ENCODE assay signal across 9 mouse cellular contexts in genomic region chr8:119559402-119559720, GRCm38 (mm10). TPM values are rescaled to one million over a fixed set of nuclear protein-coding genes. Genes with fewer than 3 reads are reported as not detected.
DNase-seq lines count a peak whose midpoint lies in the region; ATAC-seq and TF ChIP-seq lines count a peak whose summit lies in the region.
"Had no signal": no experiment of that assay in that cellular context is flagged by ENCODE, and none has a peak within 500 bp of the region (broad histone marks: within the 10 kb centered on the region; RNA-seq: fewer than 3 reads in every experiment).

No protein-coding gene starts in this region.

- peaks cover 11% of the 10 kb centered on the region; the same call in 1 of the 2 replicates for H3K36me3 ChIP-seq in lung, embryonic 15.5 days
- H3K36me3 ChIP-seq in limb, embryonic 15.5 days, result peaks cover 27% of the 10 kb centered on the region
- H3K36me3 ChIP-seq in small intestine, adult 2 months (ENCODE audit: control insufficient read depth, insufficient read depth, low read length), result peaks cover 27% of the 10 kb centered on the region

- peak overlapping the region; percentile 73; the same call in 1 of the 2 replicates for H3K4me3 ChIP-seq in lung, embryonic 15.5 days
- peak overlapping the region; percentile 81; the same call in 1 of the 2 replicates for H3K4me3 ChIP-seq in limb, embryonic 15.5 days
- no peak overlapping the region for H3K4me3 ChIP-seq in small intestine, adult 2 months (ENCODE audit: low read depth, low read length)

- 0 out of 2 replicates have a peak overlapping the region, but pooled peaks have one; percentile 41 for H3K9ac ChIP-seq in lung, embryonic 15.5 days
- H3K9ac ChIP-seq in limb, embryonic 15.5 days, result 0 out of 2 replicates have a peak overlapping the region, but pooled peaks have one; percentile 4

- no peaks in the 10 kb centered on the region for H3K27me3 ChIP-seq in lung, embryonic 15.5 days
- no peaks in the 10 kb centered on the region for H3K27me3 ChIP-seq in limb, embryonic 15.5 days
- H3K27me3 ChIP-seq in small intestine, adult 2 months (ENCODE audit: control insufficient read depth, insufficient read depth, low read length), result no peaks in the 10 kb centered on the region

- 85% methylated on average over 6 of the region's 6 CpGs for WGBS in lung, embryonic 15.5 days
- 85% methylated on average over 6 of the region's 6 CpGs for WGBS in limb, embryonic 15.5 days
- 84% methylated on average over 6 of the region's 6 CpGs for WGBS in small intestine, adult 2 months

- TF ChIP-seq CTCF in small intestine, adult 2 months (IDR thresholded peaks at IDR 0.05; ENCODE audit: extremely low read depth, insufficient read length, insufficient replicate concordance, low read depth, low read length), result no peak

- DNase-seq in cerebellum, adult 9-10 months, result peak; percentile 63
- no peak for DNase-seq in lung, postnatal 14 days
- no peak for DNase-seq in yolk sac, embryonic 10.5 days (ENCODE audit: low spot score)
- no peak for DNase-seq in left cerebral cortex, postnatal 25 days (ENCODE audit: low spot score in 2 of 2)

- H3K27ac ChIP-seq in lung, embryonic 15.5 days, result 0 out of 2 replicates have a peak overlapping the region, but pooled peaks have one; percentile 34
- peak overlapping the region; percentile 61 for H3K27ac ChIP-seq in limb, embryonic 15.5 days
- H3K27ac ChIP-seq in small intestine, adult 2 months (ENCODE audit: insufficient read depth, low read depth, low read length), result peak overlapping the region; percentile 56; the same call in 1 of the 2 replicates

- no peak for ATAC-seq in cerebellum, adult (ENCODE audit: insufficient number of reproducible peaks, low FRiP score, low TSS enrichment)
- ATAC-seq in lung, embryonic 15.5 days (ENCODE audit: borderline replicate concordance, extremely low read depth, low FRiP score, low TSS enrichment), result no peak
- no peak for ATAC-seq in limb, embryonic 15.5 days (ENCODE audit: insufficient number of reproducible peaks, low FRiP score, low TSS enrichment, low read depth)

- H3K4me1 ChIP-seq in lung, embryonic 15.5 days, result peaks cover 18% of the 10 kb centered on the region
- H3K4me1 ChIP-seq in limb, embryonic 15.5 days, result peaks cover 42% of the 10 kb centered on the region
- peaks cover 20% of the 10 kb centered on the region; the same call in 1 of the 2 replicates for H3K4me1 ChIP-seq in small intestine, adult 2 months (ENCODE audit: control insufficient read depth, insufficient read depth, insufficient read length, low read length)

- peak overlapping the region; percentile 58 for H3K4me2 ChIP-seq in lung, embryonic 15.5 days
- peak overlapping the region; percentile 60; the same call in 1 of the 2 replicates for H3K4me2 ChIP-seq in limb, embryonic 15.5 days

- intact Hi-C loops in left cerebral cortex, postnatal 25 days (cut with DNase I), result loop anchor here (2.0 kb wide), 1 partner anchor 15 kb away; the partner anchor contains the start of genes Dnaaf1 and Hsdl1

- no peaks in the 10 kb centered on the region for H3K9me3 ChIP-seq in lung, embryonic 15.5 days
- H3K9me3 ChIP-seq in limb, embryonic 15.5 days, result no peaks in the 10 kb centered on the region

- no peak for TF ChIP-seq POLR2A in small intestine, adult 2 months (IDR thresholded peaks at IDR 0.05; ENCODE audit: low read depth, low read length)

RNA-seq across cellular contexts. Expression of gene Mbtps1, which starts 0.8 kb away (rescaled TPM):
- polyA plus RNA-seq in lung, embryonic 15.5 days (2015; fragmentation: Nextera tagmentation; extraction: Ambion mirVana), result 119 and 125 TPM in 2 replicates
- polyA plus RNA-seq in limb, embryonic 15.5 days (2015; fragmentation: Nextera tagmentation; extraction: Ambion mirVana), result 122 and 126 TPM in 2 replicates
- 24.4 and 43.1 TPM in 2 replicates for polyA plus RNA-seq in small intestine, adult 2 months (2012; rRNA removed)
- 10 to 100 TPM; 62.3 to 68.5 TPM for total RNA-seq in left cerebral cortex, postnatal 25 days (2021)

RNA-seq across cellular contexts. Expression of gene Hsdl1, which starts 15.6 kb away (rescaled TPM):
- polyA plus RNA-seq in lung, embryonic 15.5 days (2015; fragmentation: Nextera tagmentation; extraction: Ambion mirVana), result 26.3 and 31.6 TPM in 2 replicates
- 31.7 and 33.2 TPM in 2 replicates for polyA plus RNA-seq in limb, embryonic 15.5 days (2015; fragmentation: Nextera tagmentation; extraction: Ambion mirVana)
- polyA plus RNA-seq in small intestine, adult 2 months (2012; rRNA removed), result 13.4 and 20.9 TPM in 2 replicates
- 10 to 100 TPM; 44.8 to 47.1 TPM for total RNA-seq in left cerebral cortex, postnatal 25 days (2021)

RNA-seq across cellular contexts. Expression of gene Dnaaf1, which starts 15.7 kb away (rescaled TPM):
- polyA plus RNA-seq in lung, embryonic 15.5 days (2015; fragmentation: Nextera tagmentation; extraction: Ambion mirVana), result 1.1 and 1.4 TPM in 2 replicates
- 0.06 and 0.09 TPM in 2 replicates for polyA plus RNA-seq in limb, embryonic 15.5 days (2015; fragmentation: Nextera tagmentation; extraction: Ambion mirVana)
- 3.7 and 9.4 TPM in 2 replicates for polyA plus RNA-seq in small intestine, adult 2 months (2012; rRNA removed)
- total RNA-seq in left cerebral cortex, postnatal 25 days (2021), result under 1 TPM; 0.21 to 0.25 TPM

RNA-seq across cellular contexts. Expression of gene Taf1c, which starts 45.7 kb away (rescaled TPM):
- 10.0 and 10.6 TPM in 2 replicates for polyA plus RNA-seq in lung, embryonic 15.5 days (2015; fragmentation: Nextera tagmentation; extraction: Ambion mirVana)
- 11.4 and 11.7 TPM in 2 replicates for polyA plus RNA-seq in limb, embryonic 15.5 days (2015; fragmentation: Nextera tagmentation; extraction: Ambion mirVana)
- polyA plus RNA-seq in small intestine, adult 2 months (2012; rRNA removed), result 15.9 and 23.6 TPM in 2 replicates
- total RNA-seq in left cerebral cortex, postnatal 25 days (2021), result 1 to 10 TPM; 9.9 to 10.0 TPM

RNA-seq across cellular contexts. Expression of gene Adad2, which starts 53.2 kb away (rescaled TPM):
- 0.08 TPM in 1 of 2 replicates, not detected in the other for polyA plus RNA-seq in lung, embryonic 15.5 days (2015; fragmentation: Nextera tagmentation; extraction: Ambion mirVana)
- polyA plus RNA-seq in limb, embryonic 15.5 days (2015; fragmentation: Nextera tagmentation; extraction: Ambion mirVana), result 0.08 TPM in 1 of 2 replicates, not detected in the other
- polyA plus RNA-seq in small intestine, adult 2 months (2012; rRNA removed), result 0.27 and 0.96 TPM in 2 replicates
- total RNA-seq in left cerebral cortex, postnatal 25 days (2021), result under 1 TPM; 0.23 to 0.55 TPM
- total RNA-seq: megakaryocyte progenitor cell, adult 5-6 weeks had no signal
